Mouse (Mus musculus) bone marrow, adult 2 months (tissue): ENCODE measurements around the gene Iqcn.

ENCODE experiments used
- CTCF ChIP-seq: fragments of 200-500 bp; IDR thresholded peaks from 2 replicates; pipeline ENCODE4 v1.5.1; 2011; ENCODE audit warnings: low read length, control low read depth; ENCODE audit not compliant: control insufficient read depth, insufficient read depth
- POLR2A ChIP-seq: fragments of 200-500 bp; IDR thresholded peaks from 2 replicates; pipeline ENCODE4 v1.6.1; 2011; ENCODE audit warnings: low read depth, mild to moderate bottlenecking, control low read depth, low read length, borderline replicate concordance; ENCODE audit not compliant: control insufficient read depth

GRCm38 (mm10) chr8:70684291-70684690 is 19.0 kb upstream of the Iqcn start:
- TF ChIP-seq CTCF (no peak), POLR2A (no peak)
